Mouse (Mus musculus): ENCODE results near the gene H2-Eb2. TPM values are rescaled to one million over a fixed set of nuclear protein-coding genes. Genes with fewer than 3 reads are reported as not detected.

H2-Eb2 gene
- total RNA-seq, 2 experiments from 2014 or later = not detected

- intact Hi-C loops (cut with DNase I) = loop anchor here (5.0 kb wide), 1 partner anchor 95 kb away; no protein-coding TSS in a partner anchor
- no peak for DNase-seq
These were observed 22.3 kb downstream of the H2-Eb2 start for GRCm38 (mm10) chr17:34347606-34348308.

GRCm38 (mm10) chr17:34349429-34349828 lies 24.0 kb downstream of the H2-Eb2 start:
- peak in 1 of 2 experiments; percentile 39 for DNase-seq
- intact Hi-C loops (cut with DNase I) = loop anchor here (5.0 kb wide), 1 partner anchor 97 kb away; no protein-coding TSS in a partner anchor

GRCm38 (mm10) chr17:34354539-34354938 lies 29.1 kb downstream of the H2-Eb2 start, which contains the start of gene Btnl2:
TSS of gene Btnl2 (plus strand) at chr17:34354822.
- intact Hi-C loops (cut with DNase I) = no loop called here

GRCm38 (mm10) chr17:34354940-34355339 lies 29.5 kb downstream of the H2-Eb2 start:
- intact Hi-C loops (cut with DNase I) = no loop called here
- no peak for DNase-seq

More at GRCm38 (mm10) chr17:34354539-34354938, 29.1 kb downstream of the H2-Eb2 start, which contains the start of gene Btnl2:
- no peak for DNase-seq

GRCm38 (mm10) chr17:34362954-34363546 lies 37.6 kb downstream of the H2-Eb2 start:
- intact Hi-C loops (cut with DNase I) = no loop called here
- DNase-seq = no peak

- intact Hi-C loops (cut with DNase I) = no loop called here
- no peak for DNase-seq
These were observed 38.3 kb downstream of the H2-Eb2 start for GRCm38 (mm10) chr17:34363676-34364310.

GRCm38 (mm10) chr17:34365031-34365430 lies 39.6 kb downstream of the H2-Eb2 start:
- intact Hi-C loops (cut with DNase I) = no loop called here
- DNase-seq = no peak

GRCm38 (mm10) chr17:34370563-34370962 lies 45.1 kb downstream of the H2-Eb2 start:
- DNase-seq = no peak
- intact Hi-C loops (cut with DNase I) = no loop called here

GRCm38 (mm10) chr17:34373055-34373709 lies 47.7 kb downstream of the H2-Eb2 start:
- no peak for DNase-seq
- intact Hi-C loops (cut with DNase I) = no loop called here

- DNase-seq = no peak
- intact Hi-C loops (cut with DNase I) = no loop called here
These were observed 51.4 kb downstream of the H2-Eb2 start, which contains the start of gene Btnl1 for GRCm38 (mm10) chr17:34376847-34377246. TSS of gene Btnl1 (plus strand) at chr17:34377132.

GRCm38 (mm10) chr17:34377450-34378209 lies 52.2 kb downstream of the H2-Eb2 start:
- DNase-seq = no peak
- intact Hi-C loops (cut with DNase I) = no loop called here

- DNase-seq = no peak
- intact Hi-C loops (cut with DNase I) = no loop called here
These were observed 53.3 kb downstream of the H2-Eb2 start for GRCm38 (mm10) chr17:34378716-34379115.

- no peak for DNase-seq
- intact Hi-C loops (cut with DNase I) = no loop called here
These were observed 54.0 kb downstream of the H2-Eb2 start for GRCm38 (mm10) chr17:34379451-34379850.

- intact Hi-C loops (cut with DNase I) = no loop called here
- DNase-seq = no peak
These were observed 56.4 kb downstream of the H2-Eb2 start for GRCm38 (mm10) chr17:34381876-34382275.

- intact Hi-C loops (cut with DNase I) = no loop called here
- no peak for DNase-seq
These were observed 57.7 kb downstream of the H2-Eb2 start for GRCm38 (mm10) chr17:34383212-34383611.

GRCm38 (mm10) chr17:34384699-34385098 lies 59.2 kb downstream of the H2-Eb2 start:
- no peak for DNase-seq
- intact Hi-C loops (cut with DNase I) = no loop called here

- no peak for DNase-seq
These were observed 61.2 kb downstream of the H2-Eb2 start for GRCm38 (mm10) chr17:34386656-34387055.

GRCm38 (mm10) chr17:34388513-34388912 lies 63.0 kb downstream of the H2-Eb2 start:
- intact Hi-C loops (cut with DNase I) = no loop called here

More at GRCm38 (mm10) chr17:34386656-34387055, 61.2 kb downstream of the H2-Eb2 start:
- intact Hi-C loops (cut with DNase I) = no loop called here

More at GRCm38 (mm10) chr17:34388513-34388912, 63.0 kb downstream of the H2-Eb2 start:
- DNase-seq = no peak
